Mouse (Mus musculus) erythroblast, adult 5-6 weeks (primary cell): ENCODE measurements around the gene Syt7. TPM values are rescaled to one million over a fixed set of nuclear protein-coding genes. Genes with fewer than 3 reads are reported as not detected.

ENCODE experiments used
- ATAC-seq: replicated peaks from 2 replicates; pipeline ENCODE4 v1.8.0; 2016; ENCODE audit warnings: moderate number of reproducible peaks, mild to moderate bottlenecking, moderate TSS enrichment, inconsistent platforms; ENCODE audit not compliant: poor library complexity, low FRiP score, severe bottlenecking
- total RNA-seq, 2 experiments: library from RNA; stranded (forward) in 1 of 2; stranded (reverse) in 1 of 2; fragments of 150-400 nt in 1 of 2; fragments of 200-764, 138-1000 nt in 1 of 2; gene quantifications; 2 replicates each; pipeline versions ENCODE4 v1.2.3 to v1.2.4; 2015 to 2017; ENCODE audit warnings: low replicate concordance in 2 of 2

Gene Syt7
- total RNA-seq (2015; ENCODE audit: low replicate concordance) (not detected in 2 replicates), total RNA-seq (2017; ENCODE audit: low replicate concordance) (not detected in 2 replicates)

- ATAC-seq = peak; percentile 38; the same call in 1 of the 2 replicates
Measured at GRCm38 (mm10) chr19:10388615-10389313, at the start of gene Syt7. TSS of gene Syt7 (plus strand) at chr19:10389090.

GRCm38 (mm10) chr19:10339271-10339670, 49.6 kb upstream of the Syt7 start:
- no peak for ATAC-seq

- ATAC-seq = no peak
Measured at GRCm38 (mm10) chr19:10340661-10341060, 48.2 kb upstream of the Syt7 start.

GRCm38 (mm10) chr19:10341152-10341551, 47.7 kb upstream of the Syt7 start:
- no peak for ATAC-seq

- no peak for ATAC-seq
Measured at GRCm38 (mm10) chr19:10341817-10342439, 47.0 kb upstream of the Syt7 start.

- no peak for ATAC-seq
Measured at GRCm38 (mm10) chr19:10343866-10344265, 45.0 kb upstream of the Syt7 start.

- ATAC-seq = 0 out of 2 replicates have a peak, but pooled peaks have one; percentile 25
Measured at GRCm38 (mm10) chr19:10345696-10346095, 43.2 kb upstream of the Syt7 start.

GRCm38 (mm10) chr19:10347628-10348273, 41.1 kb upstream of the Syt7 start:
- ATAC-seq = no peak

- ATAC-seq = no peak
Measured at GRCm38 (mm10) chr19:10352218-10352617, 36.7 kb upstream of the Syt7 start.

- ATAC-seq = no peak
Measured at GRCm38 (mm10) chr19:10354830-10355229, 34.1 kb upstream of the Syt7 start.

- no peak for ATAC-seq
Measured at GRCm38 (mm10) chr19:10356845-10357503, 31.9 kb upstream of the Syt7 start.

GRCm38 (mm10) chr19:10359105-10359946, 29.6 kb upstream of the Syt7 start:
- no peak for ATAC-seq

GRCm38 (mm10) chr19:10362473-10363129, 26.3 kb upstream of the Syt7 start:
- ATAC-seq = no peak

- no peak for ATAC-seq
Measured at GRCm38 (mm10) chr19:10363869-10364268, 25.0 kb upstream of the Syt7 start.

GRCm38 (mm10) chr19:10366116-10366845, 22.6 kb upstream of the Syt7 start:
- ATAC-seq = no peak

- no peak for ATAC-seq
Measured at GRCm38 (mm10) chr19:10367802-10368201, 21.1 kb upstream of the Syt7 start.

- ATAC-seq = no peak
Measured at GRCm38 (mm10) chr19:10369936-10370335, 19.0 kb upstream of the Syt7 start.

- no peak for ATAC-seq
Measured at GRCm38 (mm10) chr19:10373191-10373590, 15.7 kb upstream of the Syt7 start.
